Mouse (Mus musculus): ENCODE data around the gene Rps8. TPM values are rescaled to one million over a fixed set of nuclear protein-coding genes. Genes with fewer than 3 reads are reported as not detected.

Rps8 gene
- polyA plus RNA-seq (2012; rRNA removed) = 973 and 1,046 TPM in 2 replicates

DNA sequence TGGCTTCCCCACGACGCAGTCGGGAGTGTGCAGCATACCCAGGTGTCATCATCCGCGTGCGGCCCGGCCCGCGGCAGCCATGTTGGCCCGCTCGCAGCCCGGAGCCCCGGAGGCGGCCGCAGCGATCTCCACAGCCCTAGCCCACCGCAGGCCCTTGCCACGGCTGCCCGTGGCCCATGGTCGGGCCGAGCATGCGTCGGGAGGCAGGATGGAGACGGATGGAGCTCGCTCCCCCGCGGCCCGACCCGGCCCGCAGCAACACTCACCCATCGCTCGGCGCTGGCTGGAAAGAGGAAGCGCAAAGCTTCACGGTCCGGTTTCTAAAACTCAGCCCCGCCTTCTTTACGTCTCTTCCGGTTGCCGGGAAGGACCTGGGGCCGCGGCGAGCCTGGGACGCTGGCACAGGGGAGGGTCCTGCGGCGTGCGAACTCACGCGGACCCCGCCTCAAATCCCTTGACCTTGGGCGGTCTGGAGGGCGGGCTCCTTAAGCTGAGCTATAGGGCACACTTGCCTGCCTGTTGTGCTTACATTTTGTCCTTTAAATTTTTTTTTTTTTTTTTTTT is at the start of gene Rps8:
Gene Rps8 (minus strand): TSS at position 452 of the 564 bp plus-strand sequence.

DNA sequence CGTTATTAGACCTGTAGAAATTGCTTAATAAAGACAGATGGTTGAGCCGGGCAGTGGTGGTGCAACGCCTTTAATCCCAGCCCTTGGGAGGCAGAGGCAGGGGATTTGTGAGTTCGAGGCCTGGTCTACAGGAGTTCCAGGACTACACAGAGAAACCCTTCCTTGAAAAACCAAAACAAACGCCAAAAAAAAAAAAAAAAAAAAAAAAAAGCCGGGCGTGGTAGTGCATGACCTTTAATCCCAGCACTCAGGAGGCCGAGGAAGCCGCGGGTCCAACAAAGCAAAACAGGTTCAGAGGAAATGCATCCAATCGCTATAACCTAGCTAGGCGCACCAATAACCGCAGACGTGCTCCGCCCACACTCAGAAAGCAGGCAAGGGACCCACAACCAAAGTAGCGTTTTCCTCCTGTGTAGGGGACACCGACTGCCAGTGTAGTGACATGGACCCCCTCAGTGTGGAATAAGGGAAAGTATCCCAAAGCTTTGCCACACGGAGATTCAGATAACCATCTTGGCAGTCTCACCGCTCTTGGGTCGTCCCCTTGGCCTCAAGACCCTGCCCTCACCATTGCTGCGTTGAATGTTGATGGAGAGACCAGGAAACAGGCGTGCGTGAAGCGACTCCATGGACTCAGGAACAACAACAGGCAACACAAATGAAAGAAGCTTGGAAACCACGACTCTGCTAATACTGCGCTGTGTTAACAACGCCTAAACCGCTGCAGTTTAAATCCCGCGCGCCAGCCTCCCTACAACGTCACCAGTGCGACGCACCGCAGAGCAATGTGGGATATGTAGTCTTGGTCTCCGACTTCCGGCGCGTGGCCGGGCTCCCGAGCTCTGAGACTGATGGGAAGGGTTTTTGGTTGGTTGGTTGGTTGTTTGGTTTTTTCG is 26.1 kb upstream of the Rps8 start, which contains the start of gene Kif2c:
Gene Kif2c (minus strand): TSS at position 777 of the 896 bp plus-strand sequence.

DNA sequence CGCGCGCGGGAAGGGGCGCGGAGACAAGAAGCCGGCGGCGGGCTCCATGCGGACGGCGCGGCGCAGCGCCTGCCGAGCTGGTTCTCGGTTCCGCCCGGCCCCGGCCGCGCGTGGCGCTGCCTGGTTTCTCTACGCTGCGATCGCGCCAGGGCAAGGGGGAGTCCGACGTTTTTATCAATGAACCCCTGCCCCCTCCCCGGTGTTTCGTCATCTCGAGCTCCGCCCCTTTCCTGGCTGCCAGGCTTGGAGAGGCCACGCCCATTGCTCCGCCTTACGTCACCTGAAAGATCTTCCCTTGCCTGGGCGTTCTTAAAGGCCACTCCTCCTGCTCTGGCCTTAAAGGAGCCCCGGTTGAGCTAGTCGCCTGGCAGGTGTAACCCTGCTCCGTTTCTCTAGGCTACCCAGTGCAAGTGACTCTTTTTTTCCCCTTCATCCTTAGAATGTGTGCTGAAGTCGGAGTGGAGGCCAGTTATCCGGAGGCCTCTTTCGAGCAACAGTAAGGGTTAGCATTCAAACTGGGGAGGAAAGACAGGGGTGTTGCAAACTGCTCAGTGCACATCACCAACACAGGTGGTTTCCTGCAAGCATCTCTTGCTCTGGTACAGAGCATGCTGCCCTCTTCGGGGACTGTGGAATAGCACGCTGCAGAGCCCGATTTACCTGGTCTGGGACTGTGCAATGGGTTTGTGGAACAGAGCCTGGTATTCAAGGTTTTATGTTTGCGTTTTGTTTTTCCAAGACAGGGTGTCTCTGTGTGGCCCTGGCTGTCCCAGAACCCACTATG is 22.0 kb downstream of the Rps8 start, which contains the start of gene Plk3:
Gene Plk3 (minus strand): TSS at position 147 of the 784 bp plus-strand sequence.

DNA sequence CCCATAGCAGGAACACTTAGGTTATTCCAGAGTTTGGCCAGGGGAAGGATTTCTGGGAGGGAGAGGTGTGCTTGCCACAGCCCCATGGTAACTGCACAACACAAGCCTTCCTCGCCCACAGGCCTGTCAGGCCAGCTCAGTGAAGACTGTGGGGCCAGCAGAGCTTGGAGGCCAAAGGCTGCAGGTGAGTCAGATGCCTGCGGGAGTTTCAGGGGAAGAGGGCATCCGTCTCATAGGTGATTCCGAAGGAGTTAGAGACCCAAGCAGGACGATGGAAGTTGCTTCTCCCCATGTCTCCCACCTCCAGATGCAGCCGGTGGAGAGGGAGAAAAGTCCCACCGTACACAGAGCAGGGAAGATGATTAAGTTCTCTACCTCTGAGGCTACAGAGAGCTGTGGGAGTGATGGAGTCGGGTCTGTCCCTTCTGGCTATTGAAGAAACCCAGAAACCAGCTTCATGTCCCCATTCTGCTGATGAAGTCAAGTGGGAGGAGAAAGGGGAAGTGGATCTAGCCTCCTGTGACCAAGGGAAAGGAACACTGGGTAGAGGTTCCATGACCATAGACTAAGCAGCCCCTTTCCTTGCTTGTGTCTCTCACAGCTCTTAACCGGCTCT is 29.3 kb downstream of the Rps8 start, which contains the start of gene Tctex1d4:
Gene Tctex1d4 (plus strand): TSS at position 120 of the 616 bp plus-strand sequence.

DNA sequence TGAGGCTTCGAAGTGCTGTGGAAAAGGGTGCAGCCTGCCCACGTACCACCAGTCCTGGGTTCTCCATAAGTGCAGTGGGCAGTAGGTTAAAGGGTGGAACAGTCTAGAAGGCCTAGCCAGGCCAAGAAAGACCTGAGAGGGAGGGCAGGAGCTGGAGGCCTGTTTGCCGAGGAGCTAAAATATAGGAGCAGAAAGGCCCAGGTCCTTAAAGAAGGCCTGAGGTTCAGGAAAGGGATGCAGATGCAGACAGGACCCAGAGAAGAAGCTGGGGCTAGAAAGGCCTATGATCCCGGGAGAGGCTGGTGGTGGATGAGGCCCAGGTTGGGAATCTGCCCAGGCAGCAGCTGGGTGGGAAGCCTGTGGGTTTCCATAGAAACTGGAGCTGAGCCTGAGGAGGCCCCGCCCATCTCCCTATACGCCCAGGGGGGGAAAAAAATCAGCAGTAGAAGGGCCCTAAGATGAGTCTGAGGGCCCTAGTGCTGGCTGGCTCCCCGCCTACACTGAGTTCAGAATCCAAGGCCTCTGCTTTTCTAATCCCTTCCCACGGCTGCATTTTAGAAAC is 30.6 kb downstream of the Rps8 start, which contains the start of gene Btbd19:
Gene Btbd19 (minus strand): TSS at position 378 of the 562 bp plus-strand sequence.

Other genes with a start within 250 kb of the Rps8 start
- 397 and 450 TPM in 2 replicates for gene Urod, start 161.8 kb downstream of the Rps8 start, polyA plus RNA-seq (2012; rRNA removed)
- 8.5 and 9.4 TPM in 2 replicates for gene Hectd3, start 160.9 kb downstream of the Rps8 start, polyA plus RNA-seq (2012; rRNA removed)
- 17.6 and 18.6 TPM in 2 replicates for gene Eif2b3, start 136.8 kb downstream of the Rps8 start, polyA plus RNA-seq (2012; rRNA removed)
- gene Ptch2, start 60.2 kb downstream of the Rps8 start, polyA plus RNA-seq (2012; rRNA removed) = 0.60 and 0.64 TPM in 2 replicates
- 3.0 and 3.3 TPM in 2 replicates for gene Btbd19, start 30.5 kb downstream of the Rps8 start, polyA plus RNA-seq (2012; rRNA removed)
- 0.06 TPM in 2 replicates for gene Tctex1d4, start 29.4 kb downstream of the Rps8 start, polyA plus RNA-seq (2012; rRNA removed)
- 1.8 and 1.9 TPM in 2 replicates for gene Plk3, start 22.3 kb downstream of the Rps8 start, polyA plus RNA-seq (2012; rRNA removed)
- gene Kif2c, start 26.4 kb upstream of the Rps8 start, polyA plus RNA-seq (2012; rRNA removed) = 18.9 and 21.5 TPM in 2 replicates
- 2.6 TPM in 2 replicates for gene Tmem53, start 95.7 kb upstream of the Rps8 start, polyA plus RNA-seq (2012; rRNA removed)
- gene Armh1, start 95.9 kb upstream of the Rps8 start, polyA plus RNA-seq (2012; rRNA removed) = 0.02 TPM in 2 replicates

Measured in liver, embryonic 14 days (tissue).